Mouse (Mus musculus) hindbrain, embryonic 13.5 days (tissue): ENCODE results near the gene Mthfd2. TPM values are rescaled to one million over a fixed set of nuclear protein-coding genes. Genes with fewer than 3 reads are reported as not detected.

Source experiments
- polyA plus RNA-seq: library from polyadenylated mRNA; unstranded; fragments of >200 nt; fragmentation: Nextera tagmentation; extraction: Ambion mirVana; gene quantifications from 2 replicates; pipeline ENCODE4 v1.2.1, GENCODE M21; 2015

The Mthfd2 gene
- polyA plus RNA-seq, 1 experiment from 2014 or later, result 23.8 TPM

Other genes with a start within 250 kb of the Mthfd2 start
- gene Pcgf1, start 248.0 kb downstream of the Mthfd2 start, polyA plus RNA-seq, result 45.6 and 47.1 TPM in 2 replicates
- gene Lbx2, start 239.5 kb downstream of the Mthfd2 start, polyA plus RNA-seq, result 0.41 TPM in 1 of 2 replicates, not detected in the other
- gene Ccdc142, start 224.3 kb downstream of the Mthfd2 start, polyA plus RNA-seq, result 3.0 and 5.9 TPM in 2 replicates
- 4.0 and 4.4 TPM in 2 replicates for gene Gm42688, start 224.3 kb downstream of the Mthfd2 start, polyA plus RNA-seq
- gene Mrpl53, start 216.9 kb downstream of the Mthfd2 start, polyA plus RNA-seq, result 123 TPM in 2 replicates
- 21.5 and 25.7 TPM in 2 replicates for gene Mogs, start 210.4 kb downstream of the Mthfd2 start, polyA plus RNA-seq
- gene Wbp1, start 204.3 kb downstream of the Mthfd2 start, polyA plus RNA-seq, result 216 and 227 TPM in 2 replicates
- gene Ino80b, start 200.5 kb downstream of the Mthfd2 start, polyA plus RNA-seq, result 13.4 and 14.1 TPM in 2 replicates
- gene Rtkn, start 190.4 kb downstream of the Mthfd2 start, polyA plus RNA-seq, result 15.9 and 16.6 TPM in 2 replicates
- gene Wdr54, start 169.5 kb downstream of the Mthfd2 start, polyA plus RNA-seq, result 15.2 and 15.5 TPM in 2 replicates
- 4.3 and 6.0 TPM in 2 replicates for gene 1700003E16Rik, start 169.5 kb downstream of the Mthfd2 start, polyA plus RNA-seq
- gene Dctn1, start 160.0 kb downstream of the Mthfd2 start, polyA plus RNA-seq, result 142 and 147 TPM in 2 replicates
- 2.3 and 5.4 TPM in 2 replicates for gene Slc4a5, start 106.1 kb downstream of the Mthfd2 start, polyA plus RNA-seq
- 27.3 and 27.6 TPM in 2 replicates for gene Mob1a, start 108 bp upstream of the Mthfd2 start, polyA plus RNA-seq
- 62.2 and 68.7 TPM in 2 replicates for gene Bola3, start 23.2 kb upstream of the Mthfd2 start, polyA plus RNA-seq
- gene Tet3, start 133.2 kb upstream of the Mthfd2 start, polyA plus RNA-seq, result 69.8 and 75.4 TPM in 2 replicates
- gene Dguok, start 181.1 kb upstream of the Mthfd2 start, polyA plus RNA-seq, result 69.1 and 69.7 TPM in 2 replicates
- 2.0 and 2.8 TPM in 2 replicates for gene Actg2, start 210.4 kb upstream of the Mthfd2 start, polyA plus RNA-seq
- gene Stambp, start 246.8 kb upstream of the Mthfd2 start, polyA plus RNA-seq, result 50.1 and 51.4 TPM in 2 replicates